Mouse (Mus musculus) small intestine, adult 2 months (tissue): Measurements from ENCODE around the gene Btbd2.

ENCODE experiments used
- CTCF ChIP-seq: fragments of 200-500 bp; IDR thresholded peaks from 2 replicates; pipeline ENCODE4 v1.5.1; 2012; ENCODE audit warnings: low read depth, mild to moderate bottlenecking, control low read depth, inconsistent platforms, low read length, moderate library complexity, mixed read lengths; ENCODE audit not compliant: insufficient replicate concordance, insufficient read length; ENCODE audit errors: extremely low read depth
- POLR2A ChIP-seq: fragments of 200-500 bp; IDR thresholded peaks from 2 replicates; pipeline ENCODE4 v1.6.1; 2012; ENCODE audit warnings: low read depth, mild to moderate bottlenecking, control low read depth, inconsistent platforms, low read length, moderate library complexity

DNA sequence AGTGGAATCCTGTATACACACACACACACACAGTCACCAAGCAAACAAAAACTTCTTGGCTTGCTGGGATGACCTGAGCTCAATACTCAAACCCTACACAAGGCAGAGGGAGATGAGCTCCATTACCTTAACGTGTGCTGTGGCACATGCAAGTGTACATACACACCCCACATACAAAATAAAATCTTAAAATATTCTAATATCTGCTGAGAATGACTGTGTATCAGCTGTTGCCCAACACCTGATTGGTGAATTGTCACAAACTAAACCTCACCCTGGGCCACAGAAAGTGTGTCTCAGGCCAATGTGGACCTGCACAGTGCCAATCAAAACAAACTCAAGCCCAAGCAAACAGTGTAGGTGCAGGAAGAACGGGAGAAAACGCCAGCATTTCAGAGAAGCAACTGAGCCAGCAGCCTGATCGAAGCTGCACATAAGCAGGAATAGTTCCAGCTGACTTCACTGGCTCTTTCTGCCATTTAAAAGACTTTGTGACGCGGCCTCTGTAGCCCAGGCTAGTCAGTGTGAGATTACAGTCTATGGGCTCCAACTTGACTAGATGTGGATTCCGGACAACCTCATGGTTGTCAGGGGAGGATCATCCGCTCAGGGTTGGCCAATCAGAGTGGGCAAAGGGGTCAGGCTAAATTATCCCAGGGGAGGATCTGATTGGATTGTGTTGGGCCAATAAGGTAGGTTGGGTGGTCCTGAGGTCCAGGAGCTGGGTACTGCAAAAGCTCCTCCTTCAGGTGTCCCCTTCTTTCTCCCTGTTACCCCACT, 37.2 kb downstream of the Btbd2 start:
- no peak for TF ChIP-seq POLR2A
- no peak for TF ChIP-seq CTCF
